Mouse (Mus musculus) ES-E14 (cell line): Measurements from ENCODE around the gene Dnajc15.

ENCODE experiments used
- MAFK ChIP-seq: IDR thresholded peaks from 2 replicates; pipeline ENCODE4 v1.6.1; 2014; ENCODE audit warnings: mild to moderate bottlenecking, low read depth, low read length, inconsistent platforms; ENCODE audit not compliant: insufficient read depth
- ZC3H11A ChIP-seq: IDR thresholded peaks from 2 replicates; pipeline ENCODE4 v1.6.1; 2012; ENCODE audit warnings: low read depth, mild to moderate bottlenecking, inconsistent platforms, low read length, borderline replicate concordance

DNA sequence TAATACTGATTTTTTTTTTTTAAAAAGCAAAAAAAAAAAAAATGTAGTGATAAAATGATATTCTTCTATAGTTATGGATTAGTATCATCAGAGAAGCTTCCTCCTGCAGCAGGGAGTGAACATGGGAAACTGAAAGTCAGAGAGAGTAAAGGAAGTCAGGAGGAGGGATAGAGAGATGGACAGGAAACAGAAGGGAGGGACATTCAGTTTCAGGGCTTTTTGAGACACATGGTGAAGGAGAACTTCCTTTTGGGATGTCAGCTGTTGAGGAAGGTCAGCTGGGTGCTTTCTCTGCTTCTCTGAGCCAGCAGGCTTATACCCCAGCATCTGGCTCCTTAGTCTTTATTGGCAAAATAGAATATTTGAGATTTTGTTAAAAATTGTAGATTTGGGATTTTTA, 42.6 kb downstream of the Dnajc15 start:
- TF ChIP-seq MAFK (no peak), ZC3H11A (no peak)
